Mouse (Mus musculus) kidney, adult 2 months (tissue): Measurements from ENCODE around the gene Aebp2. TPM values are rescaled to one million over a fixed set of nuclear protein-coding genes. Genes with fewer than 3 reads are reported as not detected.
A peak's percentile ranks its signal among the peaks of the same experiment; 100 is the strongest.

Source experiments
- DNase-seq: peaks from one replicate; pipeline ENCODE4 v3.0.0; 2021
- H3K27ac ChIP-seq: fragments of 200-500 bp; 2 replicates; pipeline ENCODE4 v1.5.1; 2012; ENCODE audit warnings: low read depth, low read length, control low read depth, inconsistent platforms; ENCODE audit not compliant: insufficient read depth
- H3K27me3 ChIP-seq: fragments of 200-500 bp; replicated peaks from 2 replicates; pipeline ENCODE4 v1.6.1; 2012; ENCODE audit warnings: mild to moderate bottlenecking, moderate library complexity, low read length, inconsistent platforms; ENCODE audit not compliant: control insufficient read depth, insufficient read depth
- H3K36me3 ChIP-seq: fragments of 200-500 bp; 2 replicates; pipeline ENCODE4 v1.6.1; 2012; ENCODE audit warnings: mild to moderate bottlenecking, moderate library complexity, low read length, inconsistent platforms; ENCODE audit not compliant: control insufficient read depth, insufficient read depth
- H3K4me1 ChIP-seq: fragments of 200-500 bp; 2 replicates; pipeline ENCODE4 v1.6.1; 2011; ENCODE audit warnings: low read length; ENCODE audit not compliant: control insufficient read depth, insufficient read depth
- H3K4me3 ChIP-seq: fragments of 200-500 bp; 2 replicates; pipeline ENCODE4 v1.5.1; 2011; ENCODE audit warnings: mild to moderate bottlenecking, low read depth, low read length, control low read depth; ENCODE audit not compliant: insufficient read depth
- CTCF ChIP-seq: fragments of 200-500 bp; conservative IDR thresholded peaks from 2 replicates; pipeline ENCODE4 v1.5.1; 2011; ENCODE audit warnings: low read depth, mild to moderate bottlenecking, control low read depth, low read length, moderate library complexity, mixed read lengths; ENCODE audit not compliant: insufficient read depth, insufficient read length
- POLR2A ChIP-seq: fragments of 200-500 bp; IDR thresholded peaks from one replicate; pipeline ENCODE4 v1.6.1; 2011; ENCODE audit warnings: low read depth, low read length, control low read depth
- WGBS: fragments of 180-500 bp; shearing (Covaris S2); methylation state at CpG from one replicate; pipeline ENCODE4 v1.1.7; 2018; 5-methylcytosine and 5-hydroxymethylcytosine counted together
- polyA plus RNA-seq: library from polyadenylated mRNA; depleted of rRNA; stranded (reverse); fragments of >200 nt; gene quantifications from 2 replicates; pipeline ENCODE4 v1.2.3, GENCODE M21; 2012; rRNA removed

Gene Aebp2
- polyA plus RNA-seq, 1 experiment: 23.9 TPM

GRCm38 (mm10) chr6:140712754-140713153 lies 90.3 kb downstream of the Aebp2 start:
- Histone ChIP-seq H3K4me1 (no peaks in the 10 kb centered on the region), H3K36me3 (no peaks in the 10 kb centered on the region), H3K4me3 (no peak overlapping the region), H3K27ac (no peak overlapping the region), H3K27me3 (no peaks in the 10 kb centered on the region)
- peak; percentile 69 for DNase-seq
- TF ChIP-seq CTCF (peak; percentile 77), POLR2A (no peak)
- WGBS: 6% methylated on average over 11 of the region's 11 CpGs

- Histone ChIP-seq H3K4me3 (no peak overlapping the region), H3K36me3 (no peaks in the 10 kb centered on the region), H3K4me1 (no peaks in the 10 kb centered on the region), H3K27ac (no peak overlapping the region), H3K27me3 (no peaks in the 10 kb centered on the region)
- DNase-seq: peak; percentile 73
- 17% methylated on average over 10 of the region's 10 CpGs for WGBS
- TF ChIP-seq CTCF (peak; percentile 99), POLR2A (no peak)
These were observed 92.5 kb downstream of the Aebp2 start for GRCm38 (mm10) chr6:140714905-140715365.

- Histone ChIP-seq H3K27me3 (no peaks in the 10 kb centered on the region), H3K4me1 (no peaks in the 10 kb centered on the region), H3K36me3 (no peaks in the 10 kb centered on the region), H3K27ac (no peak overlapping the region), H3K4me3 (no peak overlapping the region)
- no peak for DNase-seq
- 65% methylated on average over 10 of the region's 10 CpGs for WGBS
- TF ChIP-seq CTCF: no peak
- no peak for TF ChIP-seq POLR2A
These were observed 99.6 kb downstream of the Aebp2 start for GRCm38 (mm10) chr6:140722058-140722457.

Other genes with a start within 250 kb of the Aebp2 start
- 20.1 and 21.4 TPM in 2 replicates for gene Plekha5, start 198.6 kb upstream of the Aebp2 start, polyA plus RNA-seq
- not detected in 2 replicates for gene Gm11077, start 106.6 kb downstream of the Aebp2 start, polyA plus RNA-seq